Mouse (Mus musculus): ENCODE measurements around the gene Yipf6. TPM values are rescaled to one million over a fixed set of nuclear protein-coding genes. Genes with fewer than 3 reads are reported as not detected.
A peak's percentile ranks its signal among the peaks of the same experiment; 100 is the strongest.

Gene Yipf6
- polyA plus RNA-seq (2012; rRNA removed) = 16.9 and 23.9 TPM in 2 replicates

- peak within 1 kb of the TSS; percentile 88 for H3K4me3 ChIP-seq (ENCODE audit: control insufficient read depth, low read depth, low read length)
- H3K4me1 ChIP-seq (ENCODE audit: control insufficient read depth, insufficient read depth, low read length) = no peaks in the 10 kb centered on the region
- TF ChIP-seq POLR2A (IDR thresholded peaks at IDR 0.05; ENCODE audit: control insufficient read depth, low read depth, low read length) (no peak), CTCF (IDR thresholded peaks at IDR 0.05; ENCODE audit: control insufficient read depth, insufficient read depth, insufficient replicate concordance, low read depth, low read length) (no peak)
- no peaks in the 10 kb centered on the region for H3K36me3 ChIP-seq (ENCODE audit: control insufficient read depth, insufficient read depth, low read length)
- peak within 1 kb of the TSS; percentile 92 for H3K27ac ChIP-seq (ENCODE audit: control insufficient read depth, insufficient read depth, low read depth, low read length)
- no peaks in the 10 kb centered on the region for H3K27me3 ChIP-seq (ENCODE audit: control insufficient read depth, insufficient read depth, low read length)
Observed at GRCm38 (mm10) chrX:98936101-98936500, at the start of gene Yipf6. Gene Yipf6, plus strand, starts transcription at chrX:98936316.

DNA sequence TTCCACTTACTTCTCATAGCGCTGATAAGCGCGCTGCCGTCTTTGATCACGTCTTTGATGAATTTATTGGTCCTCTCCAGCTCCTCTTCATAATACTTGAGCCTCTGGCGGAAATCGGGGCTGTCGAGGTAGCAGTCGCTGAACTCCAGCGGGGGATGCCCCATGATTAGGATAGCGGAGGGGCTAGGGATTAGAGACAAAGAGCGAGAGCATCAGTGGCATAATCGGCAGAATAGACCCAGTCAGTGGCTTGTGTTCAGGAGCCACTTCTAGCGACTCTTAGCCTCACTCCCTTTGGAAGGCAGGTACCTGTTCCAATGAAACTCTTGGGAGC lies 46.1 kb upstream of the Yipf6 start:
- Histone ChIP-seq H3K4me1 (ENCODE audit: control insufficient read depth, insufficient read depth, low read length) (no peaks in the 10 kb centered on the region; the same call in 1 of the 2 replicates), H3K27ac (ENCODE audit: control insufficient read depth, insufficient read depth, low read depth, low read length) (0 out of 2 replicates have a peak overlapping the region, but pooled peaks have one; percentile 13), H3K36me3 (ENCODE audit: control insufficient read depth, insufficient read depth, low read length) (no peaks in the 10 kb centered on the region), H3K4me3 (ENCODE audit: control insufficient read depth, low read depth, low read length) (peak overlapping the region; percentile 83), H3K27me3 (ENCODE audit: control insufficient read depth, insufficient read depth, low read length) (no peaks in the 10 kb centered on the region)
- TF ChIP-seq POLR2A (IDR thresholded peaks at IDR 0.05; ENCODE audit: control insufficient read depth, low read depth, low read length) = no peak
- TF ChIP-seq CTCF (IDR thresholded peaks at IDR 0.05; ENCODE audit: control insufficient read depth, insufficient read depth, insufficient replicate concordance, low read depth, low read length) = no peak

GRCm38 (mm10) chrX:98890406-98891116 lies 45.6 kb upstream of the Yipf6 start, which contains the start of gene Ophn1:
Gene Ophn1, minus strand, starts transcription at chrX:98891025.
- peak within 1 kb of the TSS; percentile 83 for H3K4me3 ChIP-seq (ENCODE audit: control insufficient read depth, low read depth, low read length)
- no peaks in the 10 kb centered on the region; the same call in 1 of the 2 replicates for H3K4me1 ChIP-seq (ENCODE audit: control insufficient read depth, insufficient read depth, low read length)
- peak within 1 kb of the TSS; percentile 27 for H3K27ac ChIP-seq (ENCODE audit: control insufficient read depth, insufficient read depth, low read depth, low read length)
- no peaks in the 10 kb centered on the region for H3K36me3 ChIP-seq (ENCODE audit: control insufficient read depth, insufficient read depth, low read length)
- no peaks in the 10 kb centered on the region for H3K27me3 ChIP-seq (ENCODE audit: control insufficient read depth, insufficient read depth, low read length)
- TF ChIP-seq POLR2A (IDR thresholded peaks at IDR 0.05; ENCODE audit: control insufficient read depth, low read depth, low read length) (0 out of 2 replicates have a peak, but pooled peaks have one; percentile 28), CTCF (IDR thresholded peaks at IDR 0.05; ENCODE audit: control insufficient read depth, insufficient read depth, insufficient replicate concordance, low read depth, low read length) (no peak)

GRCm38 (mm10) chrX:98898307-98898706 lies 37.8 kb upstream of the Yipf6 start:
- Histone ChIP-seq H3K27me3 (ENCODE audit: control insufficient read depth, insufficient read depth, low read length) (no peaks in the 10 kb centered on the region), H3K27ac (ENCODE audit: control insufficient read depth, insufficient read depth, low read depth, low read length) (no peak overlapping the region), H3K36me3 (ENCODE audit: control insufficient read depth, insufficient read depth, low read length) (no peaks in the 10 kb centered on the region), H3K4me3 (ENCODE audit: control insufficient read depth, low read depth, low read length) (no peak overlapping the region), H3K4me1 (ENCODE audit: control insufficient read depth, insufficient read depth, low read length) (no peaks in the 10 kb centered on the region)
- TF ChIP-seq CTCF (IDR thresholded peaks at IDR 0.05; ENCODE audit: control insufficient read depth, insufficient read depth, insufficient replicate concordance, low read depth, low read length) (no peak), POLR2A (IDR thresholded peaks at IDR 0.05; ENCODE audit: control insufficient read depth, low read depth, low read length) (no peak)

DNA sequence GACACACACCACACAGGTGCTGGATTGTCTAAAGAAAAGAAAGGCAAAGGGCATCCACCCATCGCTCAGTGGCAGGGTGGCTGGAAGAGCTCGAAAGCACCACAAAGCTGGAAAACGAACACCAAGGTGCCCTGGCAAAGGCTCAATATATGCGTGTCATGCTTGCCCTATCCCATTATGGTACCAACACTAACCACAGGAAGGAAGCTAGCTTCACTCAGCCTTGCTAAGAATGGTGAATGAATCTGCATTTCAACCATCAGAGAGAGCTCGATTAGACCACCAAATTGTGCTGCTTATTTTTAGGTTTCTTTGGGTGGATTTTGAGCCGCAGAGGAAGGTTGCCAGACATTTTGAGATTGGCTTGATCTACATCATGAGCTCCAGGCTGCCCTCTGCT lies 31.9 kb upstream of the Yipf6 start:
- H3K4me3 ChIP-seq (ENCODE audit: control insufficient read depth, low read depth, low read length) = no peak overlapping the region
- TF ChIP-seq POLR2A (IDR thresholded peaks at IDR 0.05; ENCODE audit: control insufficient read depth, low read depth, low read length) (no peak), CTCF (IDR thresholded peaks at IDR 0.05; ENCODE audit: control insufficient read depth, insufficient read depth, insufficient replicate concordance, low read depth, low read length) (no peak)
- H3K4me1 ChIP-seq (ENCODE audit: control insufficient read depth, insufficient read depth, low read length) = no peaks in the 10 kb centered on the region
- no peak overlapping the region for H3K27ac ChIP-seq (ENCODE audit: control insufficient read depth, insufficient read depth, low read depth, low read length)
- H3K36me3 ChIP-seq (ENCODE audit: control insufficient read depth, insufficient read depth, low read length) = no peaks in the 10 kb centered on the region
- H3K27me3 ChIP-seq (ENCODE audit: control insufficient read depth, insufficient read depth, low read length) = no peaks in the 10 kb centered on the region

GRCm38 (mm10) chrX:98908910-98909309 lies 27.2 kb upstream of the Yipf6 start:
- no peaks in the 10 kb centered on the region for H3K27me3 ChIP-seq (ENCODE audit: control insufficient read depth, insufficient read depth, low read length)
- H3K4me1 ChIP-seq (ENCODE audit: control insufficient read depth, insufficient read depth, low read length) = no peaks in the 10 kb centered on the region
- H3K36me3 ChIP-seq (ENCODE audit: control insufficient read depth, insufficient read depth, low read length) = no peaks in the 10 kb centered on the region
- H3K27ac ChIP-seq (ENCODE audit: control insufficient read depth, insufficient read depth, low read depth, low read length) = no peak overlapping the region
- H3K4me3 ChIP-seq (ENCODE audit: control insufficient read depth, low read depth, low read length) = no peak overlapping the region
- TF ChIP-seq CTCF (IDR thresholded peaks at IDR 0.05; ENCODE audit: control insufficient read depth, insufficient read depth, insufficient replicate concordance, low read depth, low read length) (no peak), POLR2A (IDR thresholded peaks at IDR 0.05; ENCODE audit: control insufficient read depth, low read depth, low read length) (no peak)

GRCm38 (mm10) chrX:98919423-98919822 lies 16.7 kb upstream of the Yipf6 start:
- H3K27ac ChIP-seq (ENCODE audit: control insufficient read depth, insufficient read depth, low read depth, low read length) = no peak overlapping the region
- TF ChIP-seq POLR2A (IDR thresholded peaks at IDR 0.05; ENCODE audit: control insufficient read depth, low read depth, low read length) = no peak
- TF ChIP-seq CTCF (IDR thresholded peaks at IDR 0.05; ENCODE audit: control insufficient read depth, insufficient read depth, insufficient replicate concordance, low read depth, low read length) = no peak
- no peaks in the 10 kb centered on the region for H3K27me3 ChIP-seq (ENCODE audit: control insufficient read depth, insufficient read depth, low read length)
- H3K4me3 ChIP-seq (ENCODE audit: control insufficient read depth, low read depth, low read length) = no peak overlapping the region
- no peaks in the 10 kb centered on the region for H3K36me3 ChIP-seq (ENCODE audit: control insufficient read depth, insufficient read depth, low read length)
- H3K4me1 ChIP-seq (ENCODE audit: control insufficient read depth, insufficient read depth, low read length) = no peaks in the 10 kb centered on the region

Measured in testis, adult 2 months (tissue).